Mouse (Mus musculus) cerebellum, adult 8-10 months (tissue): ENCODE data around the gene Strap.
"Not testable (repeated sequence)": the region's sequence is repeated elsewhere in the genome, so short reads cannot be mapped to it uniquely, and the experiment has no call there.

Experiments
- DNase-seq: peaks from one replicate; pipeline ENCODE4 v3.0.0; 2022

Strap gene

DNA sequence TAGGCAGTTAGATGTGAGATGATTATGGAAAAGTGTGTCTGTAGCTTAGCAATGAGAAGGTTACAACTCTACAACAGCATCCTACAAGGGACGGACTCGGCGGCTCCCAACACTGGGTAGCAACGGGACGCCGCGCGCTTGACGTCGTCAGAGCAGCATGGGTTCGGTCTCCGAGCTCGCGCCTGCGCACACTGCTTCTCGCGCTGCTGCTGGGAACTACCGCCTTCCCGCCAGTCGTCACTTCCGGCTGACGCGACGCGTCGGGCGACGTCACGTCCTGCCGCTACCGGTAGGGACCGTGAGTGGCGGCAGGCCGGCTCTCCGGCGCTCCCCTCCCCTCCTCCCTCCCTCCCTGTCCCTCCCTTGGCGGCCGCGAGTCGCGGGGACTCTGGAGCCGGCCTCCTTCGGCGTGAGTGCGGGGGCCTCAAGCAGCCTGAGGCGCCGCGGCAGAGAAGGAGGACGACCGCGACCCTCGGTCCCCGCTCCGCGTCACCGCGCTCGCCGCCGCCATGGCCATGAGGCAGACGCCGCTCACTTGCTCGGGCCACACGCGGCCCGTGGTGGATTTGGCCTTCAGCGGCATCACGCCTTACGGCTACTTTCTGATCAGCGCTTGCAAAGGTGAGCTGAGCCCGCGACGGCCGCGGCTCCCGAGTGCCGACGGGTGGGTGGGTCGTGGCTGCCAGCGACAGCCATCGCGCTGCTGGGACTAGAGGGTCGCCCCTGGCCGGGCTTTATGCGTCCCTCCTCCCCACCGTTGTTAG, at the start of gene Strap:
Gene Strap (plus strand): TSS at position 233 of the 764 bp plus-strand sequence.
- peak; percentile 89 for DNase-seq

DNA sequence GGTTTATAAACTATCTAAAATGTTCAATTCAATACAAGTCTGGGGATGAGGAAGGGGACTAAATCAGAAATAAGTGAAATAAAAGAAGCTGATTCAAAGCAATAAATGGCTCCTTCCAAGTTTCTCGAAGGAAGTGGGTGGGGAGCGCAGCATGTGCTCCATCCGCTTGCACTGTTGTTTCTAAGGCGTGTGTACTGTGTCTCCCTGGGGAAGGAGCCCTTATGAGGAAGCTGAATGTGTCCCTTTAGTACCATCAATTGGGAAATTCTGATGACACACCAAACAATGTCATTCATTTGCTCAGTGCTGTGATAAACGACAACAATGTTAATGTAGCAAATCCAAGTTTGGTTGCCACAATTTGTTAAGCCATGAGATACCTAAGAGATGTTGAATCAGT, 47.2 kb upstream of the Strap start:
- no peak for DNase-seq

GRCm38 (mm10) chr6:137688079-137688478, 46.8 kb upstream of the Strap start:
- no peak for DNase-seq

GRCm38 (mm10) chr6:137688506-137689105, 46.3 kb upstream of the Strap start:
- no peak for DNase-seq

DNA sequence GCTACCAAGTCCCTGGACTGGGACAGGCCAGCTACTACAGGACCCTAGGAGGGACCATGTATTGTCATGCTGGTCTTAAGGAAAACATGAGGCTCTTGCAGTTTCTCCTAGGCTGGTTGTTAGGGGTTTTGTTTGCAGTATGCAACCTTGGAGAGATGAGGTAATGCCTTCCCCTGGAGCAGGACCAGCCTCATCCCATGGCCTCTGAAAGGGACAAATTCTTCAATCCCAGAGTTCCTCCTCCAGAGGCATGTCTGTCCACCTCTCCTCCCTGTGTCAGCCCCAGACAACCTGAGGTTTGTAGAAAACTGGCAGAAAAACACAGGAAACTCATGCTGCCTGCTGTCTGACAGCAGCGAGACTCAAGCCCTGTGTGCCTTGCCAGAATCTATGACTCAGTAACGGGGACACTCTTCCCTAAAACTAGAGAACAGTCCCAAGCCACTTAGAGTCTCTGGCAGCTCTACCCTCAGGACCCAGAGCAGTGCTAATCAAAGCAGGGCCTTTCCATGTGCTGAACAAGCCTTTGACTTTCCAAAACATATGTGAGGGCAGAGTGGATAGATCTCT, 44.2 kb upstream of the Strap start:
- no peak for DNase-seq

GRCm38 (mm10) chr6:137694310-137694709, 40.6 kb upstream of the Strap start:
- DNase-seq = no peak

- DNase-seq = no peak
These were observed 39.8 kb upstream of the Strap start for GRCm38 (mm10) chr6:137695046-137695445.

DNA sequence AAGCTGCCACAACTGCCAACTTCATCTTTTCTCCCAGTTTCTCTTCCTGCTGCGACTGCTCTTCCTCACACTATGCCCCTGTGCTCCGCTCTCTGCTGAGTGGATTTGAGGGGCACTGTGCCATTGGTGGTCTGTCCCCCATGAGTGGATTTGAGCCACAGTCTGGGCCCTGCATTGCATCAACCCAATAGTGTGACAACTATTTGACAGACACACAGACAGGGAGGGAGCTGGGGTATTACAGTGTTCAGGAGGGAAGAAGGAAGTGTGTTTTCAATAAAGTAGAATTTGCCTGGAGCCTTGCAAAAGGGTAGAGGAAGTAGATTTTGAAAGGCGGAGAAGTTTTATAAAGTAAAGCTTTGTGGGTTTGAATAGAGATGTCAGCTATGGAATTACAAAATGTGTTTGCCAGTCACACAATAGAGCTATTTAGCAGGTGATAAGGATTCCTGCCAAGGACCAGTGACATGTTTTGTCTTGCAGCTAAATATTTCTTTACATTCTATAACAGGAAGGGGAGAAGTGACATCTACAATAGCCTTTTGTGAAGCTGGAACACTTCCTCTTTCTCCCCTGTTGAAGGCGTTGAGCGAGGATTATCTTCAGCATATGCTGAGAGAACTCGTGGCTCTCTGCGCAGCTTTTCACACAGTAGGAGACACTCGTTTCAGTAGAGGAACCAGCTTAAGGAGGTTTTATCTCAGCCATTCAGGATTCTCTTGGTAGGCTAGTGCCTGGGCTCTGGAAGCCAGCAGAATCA, 38.3 kb upstream of the Strap start:
- no peak for DNase-seq

DNA sequence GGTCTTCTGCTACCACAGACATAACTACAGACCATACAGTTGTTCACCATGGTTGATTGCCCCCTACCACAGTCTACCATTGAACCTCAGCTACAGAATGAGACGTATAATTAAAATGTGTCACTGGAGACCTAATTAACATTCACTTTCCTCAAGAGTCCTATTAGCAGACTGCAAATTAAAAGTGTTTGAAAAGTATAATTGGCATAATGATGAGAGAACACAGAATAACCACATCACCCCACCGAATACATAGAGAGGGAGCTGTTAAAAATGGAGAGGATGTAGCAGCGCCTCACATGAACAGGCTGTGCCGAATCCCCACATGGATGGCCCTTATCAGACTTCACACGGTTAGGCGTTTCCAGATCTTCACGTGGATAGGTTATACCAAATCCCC, 35.4 kb upstream of the Strap start:
- no peak for DNase-seq

DNA sequence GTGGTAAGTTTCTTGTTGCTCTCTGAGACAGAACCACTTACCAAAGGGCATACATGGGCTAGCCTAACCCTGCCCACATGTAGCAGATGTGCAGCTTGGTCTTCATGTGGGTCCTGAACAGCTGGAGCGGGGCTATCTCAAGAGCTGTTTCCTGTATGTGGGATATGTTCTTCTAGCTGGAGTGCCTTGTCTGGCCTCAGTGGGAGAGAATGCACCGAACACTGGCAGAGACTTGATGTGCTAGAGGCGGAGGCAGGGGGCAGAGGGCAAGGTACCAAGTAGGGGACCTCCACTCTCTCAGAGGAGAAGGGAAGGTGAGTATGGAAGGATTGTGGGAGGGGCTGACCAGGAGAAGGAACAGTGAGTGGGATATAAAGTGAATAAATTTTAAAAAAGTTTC, 32.7 kb upstream of the Strap start:
- no peak for DNase-seq

DNA sequence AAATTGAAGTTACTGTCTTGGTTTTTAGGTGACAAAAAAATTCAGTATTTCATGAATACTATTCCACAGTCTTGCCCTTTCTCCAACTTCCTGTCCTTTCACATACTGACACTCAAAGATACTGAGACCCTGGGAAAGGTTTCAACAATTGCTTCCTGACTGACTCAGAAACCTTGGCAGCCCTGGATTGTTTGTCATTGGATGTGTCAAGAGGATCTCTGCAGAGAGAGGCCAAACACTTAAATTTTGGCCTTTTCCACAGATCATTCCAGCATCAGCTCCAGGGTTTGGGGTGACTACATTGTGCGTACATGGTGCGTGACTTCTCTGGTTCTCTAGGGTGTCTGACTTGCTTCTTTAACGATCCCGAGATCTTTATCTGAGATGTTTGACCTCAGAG, 32.0 kb upstream of the Strap start:
- DNase-seq = no peak

DNA sequence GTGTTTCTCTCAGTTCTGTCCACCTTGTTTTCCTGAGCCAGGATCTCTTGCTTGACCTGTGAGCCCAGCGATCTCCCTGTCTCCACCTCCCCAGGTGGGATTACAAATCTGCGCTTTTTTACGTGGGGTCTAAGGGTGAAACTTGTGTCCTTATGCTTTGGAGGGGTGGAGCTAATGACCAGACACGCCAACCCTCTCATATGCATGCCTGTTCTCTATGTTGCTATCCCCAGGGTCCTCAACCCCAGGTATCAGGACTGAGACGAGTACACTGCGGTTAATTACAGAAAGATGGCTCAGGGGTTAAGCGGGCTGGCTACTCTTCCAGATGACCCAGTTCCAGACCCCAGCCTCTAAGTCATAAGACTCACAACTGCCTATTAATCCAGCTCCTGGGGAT, 31.4 kb upstream of the Strap start:
- DNase-seq = no peak

- DNase-seq = no peak
These were observed 30.5 kb upstream of the Strap start for GRCm38 (mm10) chr6:137704300-137704939.

DNA sequence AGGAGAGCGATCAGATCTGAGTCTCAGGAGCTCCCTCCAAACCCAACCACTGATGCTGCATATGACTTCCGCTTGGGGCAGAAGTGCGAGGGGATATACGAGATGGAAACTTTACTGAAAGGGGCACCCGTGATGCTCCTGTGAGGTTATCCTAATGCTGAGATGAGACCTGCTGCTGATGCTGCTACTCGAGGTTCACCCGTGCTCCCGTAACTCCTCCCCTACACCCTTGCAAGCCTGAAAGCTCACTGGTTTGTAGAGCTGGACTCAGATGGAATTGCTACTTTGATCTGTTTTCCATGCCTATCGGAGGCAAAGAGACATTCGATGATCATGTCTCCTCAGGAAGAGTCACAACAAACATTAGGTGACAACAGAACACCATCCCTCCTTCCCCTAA, 28.7 kb upstream of the Strap start:
- DNase-seq = no peak

DNA sequence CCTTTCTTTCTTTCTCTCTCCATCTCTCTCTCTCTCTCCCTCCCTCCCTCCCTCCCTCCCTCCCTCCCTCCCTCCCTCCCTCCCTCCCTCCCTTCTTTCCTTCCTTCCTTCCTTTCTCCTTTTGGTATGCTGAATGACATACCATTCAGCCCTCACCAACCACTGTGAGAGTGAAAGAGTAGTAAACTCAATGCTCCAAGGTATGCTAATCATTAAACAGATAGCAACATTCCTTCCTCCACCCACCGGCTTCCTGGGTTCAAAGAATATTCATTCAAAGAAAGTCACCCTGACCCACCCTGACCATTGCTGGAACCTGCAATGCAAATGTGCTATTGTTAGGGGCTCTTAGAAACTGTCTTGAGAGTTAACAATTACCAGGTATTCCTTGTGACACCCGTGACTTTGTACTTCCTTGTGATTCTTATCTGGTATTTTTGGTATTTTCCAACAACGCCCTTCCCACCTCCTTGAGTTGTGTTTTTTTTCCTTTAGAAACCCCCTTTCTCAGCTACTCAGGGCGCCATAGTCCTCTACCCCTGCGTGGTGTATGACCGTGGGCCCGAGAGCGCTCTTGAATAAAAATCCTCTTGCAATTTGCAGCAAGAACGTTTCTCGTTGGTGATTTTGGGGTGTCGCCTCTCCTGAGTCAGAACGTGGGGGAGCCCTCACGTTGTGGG, 26.0 kb upstream of the Strap start:
- not testable (repeated sequence) for DNase-seq

DNA sequence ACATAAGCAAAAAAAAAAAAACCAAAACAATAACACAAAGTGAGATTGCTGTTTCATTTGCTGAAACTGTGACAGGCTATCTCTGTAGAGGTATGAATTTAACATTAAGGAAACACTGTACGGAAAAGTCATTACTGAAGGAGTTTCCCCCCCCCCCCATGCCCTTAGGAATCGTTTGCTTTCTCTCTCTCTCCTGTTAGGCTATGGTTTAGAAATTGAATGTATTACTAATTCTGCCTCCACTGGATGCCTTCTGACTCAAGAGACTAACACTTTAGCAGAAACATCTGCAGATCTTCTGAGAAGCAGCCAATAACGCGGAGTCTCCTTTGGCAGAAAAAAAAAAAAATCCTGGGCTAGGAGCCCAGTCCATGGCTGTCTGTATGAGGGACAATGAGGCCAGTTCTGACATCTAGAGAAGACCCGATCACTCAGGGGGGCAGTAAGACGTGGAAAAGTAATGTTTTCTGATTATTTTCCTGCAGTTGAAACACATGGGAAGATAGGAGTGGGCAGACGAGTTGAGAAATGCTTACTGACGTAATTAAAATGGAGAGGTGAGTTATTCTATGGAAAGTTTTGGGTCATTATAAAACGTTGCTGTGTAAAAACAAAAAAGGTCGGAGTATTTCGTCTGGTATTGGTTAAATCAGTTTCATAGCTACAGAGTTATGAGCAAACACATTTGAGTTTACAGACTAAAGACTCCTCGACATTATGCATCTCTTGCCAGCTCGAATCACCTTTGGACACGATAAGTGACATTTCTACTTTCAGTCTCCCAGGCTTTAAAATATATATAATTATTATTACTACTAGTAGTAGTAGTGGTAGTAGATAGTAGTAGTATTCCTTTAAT, 24.5 kb upstream of the Strap start:
- no peak for DNase-seq

- no peak for DNase-seq
These were observed 22.1 kb upstream of the Strap start for GRCm38 (mm10) chr6:137712654-137713309.

- no peak for DNase-seq
These were observed 21.6 kb upstream of the Strap start for GRCm38 (mm10) chr6:137713310-137713664.

DNA sequence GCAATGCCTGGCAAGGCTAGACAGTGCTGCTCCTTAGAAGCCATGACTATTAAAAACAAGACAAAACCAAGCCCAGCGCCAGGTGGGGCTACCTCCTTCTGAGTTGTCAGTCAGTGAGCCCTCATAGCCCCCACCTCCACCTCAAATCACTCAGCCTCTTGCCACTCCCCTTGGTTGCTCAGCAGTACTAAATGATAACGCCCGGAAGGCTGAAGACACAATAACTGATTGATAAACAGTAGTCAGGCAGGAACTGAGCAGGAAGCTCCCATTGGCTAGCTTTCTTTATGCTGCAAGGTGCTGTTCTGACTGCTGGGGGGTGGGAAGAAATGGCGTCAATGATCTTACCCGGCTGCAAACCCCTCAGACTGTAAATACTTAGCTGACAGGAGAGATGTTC, 18.1 kb upstream of the Strap start:
- no peak for DNase-seq

- DNase-seq = no peak
These were observed 12.5 kb upstream of the Strap start for GRCm38 (mm10) chr6:137722220-137722931.
